Mouse (Mus musculus) spleen, postnatal 36 days (tissue): ENCODE data around the gene Gins3.
"Not testable (repeated sequence)": the region's sequence is repeated elsewhere in the genome, so short reads cannot be mapped to it uniquely, and the experiment has no call there.

Experiments
- DNase-seq, 2 experiments: peaks; one replicate each; pipeline ENCODE4 v3.0.0; 2022; ENCODE audit warnings: low spot score in 2 of 2, mixed read lengths in 1 of 2

The Gins3 gene

GRCm38 (mm10) chr8:95633262-95634062 lies at the start of gene Gins3:
Gene Gins3 (plus strand): TSS chr8:95633453.
- DNase-seq, result peak; percentile 89 to 93

DNA sequence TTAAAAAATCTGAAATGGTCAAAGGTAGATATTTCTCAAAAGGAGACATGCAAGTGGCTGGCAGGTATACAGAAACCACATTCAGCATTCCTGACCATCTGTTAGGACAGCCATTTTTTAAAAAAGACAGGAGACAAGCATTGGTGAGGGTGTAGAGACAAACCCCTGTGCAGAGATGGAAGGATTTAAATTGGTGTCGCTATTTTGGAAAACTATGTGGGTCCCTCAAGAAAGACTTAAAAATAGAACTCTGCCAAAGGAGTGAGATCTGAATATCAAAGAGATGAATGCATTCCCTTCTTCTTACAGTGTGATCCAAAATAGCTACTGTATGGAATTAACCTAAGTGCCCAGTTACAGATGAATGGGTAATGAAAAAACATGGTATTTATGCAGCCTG lies 45.9 kb upstream of the Gins3 start:
- no peak for DNase-seq

DNA sequence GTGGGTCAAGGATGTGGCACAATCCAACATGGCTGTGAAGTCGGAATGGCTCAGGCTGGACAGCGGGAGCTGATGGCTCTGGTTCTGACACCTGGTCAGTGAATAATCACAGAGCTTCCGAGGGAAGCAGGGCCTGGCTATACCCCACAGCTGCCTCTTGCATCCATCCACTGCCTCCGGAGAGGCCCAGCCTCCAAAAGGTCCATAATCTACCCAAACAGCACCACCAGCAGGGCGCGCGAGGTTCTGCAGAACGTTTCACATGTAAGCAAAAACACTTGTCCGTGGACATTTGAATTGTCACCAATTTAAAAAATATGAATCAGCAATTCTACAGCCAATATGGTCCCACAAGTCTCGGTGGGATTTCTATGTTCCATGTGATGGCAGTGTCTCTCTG lies 44.0 kb upstream of the Gins3 start:
- no peak for DNase-seq

- no peak for DNase-seq
These were observed 42.7 kb upstream of the Gins3 start for GRCm38 (mm10) chr8:95590539-95590938.

GRCm38 (mm10) chr8:95592131-95592780 lies 41.0 kb upstream of the Gins3 start:
- peak; percentile 30 to 67 for DNase-seq

- DNase-seq, result peak in 1 of 2 experiments; percentile 8
These were observed 39.5 kb upstream of the Gins3 start for GRCm38 (mm10) chr8:95593439-95594393.

DNA sequence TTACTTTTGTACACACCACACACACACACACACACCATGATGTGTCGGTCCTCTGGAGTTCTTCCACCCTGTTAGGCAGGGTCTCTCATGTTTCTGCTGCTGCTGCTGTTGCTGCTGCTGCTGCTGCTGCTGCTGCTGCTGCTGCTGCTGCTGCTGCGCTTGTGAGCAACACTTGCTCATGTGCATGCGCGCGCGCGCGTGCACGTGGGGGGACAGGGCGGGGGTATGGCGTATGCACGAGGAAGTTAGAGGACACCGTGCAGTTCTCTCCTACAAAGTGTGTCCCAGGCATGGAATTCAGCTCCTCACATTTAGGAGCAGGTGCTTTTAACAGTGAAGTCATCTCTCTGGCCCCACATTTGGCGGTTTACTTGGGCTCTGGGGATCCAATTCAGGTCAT lies 38.1 kb upstream of the Gins3 start:
- DNase-seq, result no peak

DNA sequence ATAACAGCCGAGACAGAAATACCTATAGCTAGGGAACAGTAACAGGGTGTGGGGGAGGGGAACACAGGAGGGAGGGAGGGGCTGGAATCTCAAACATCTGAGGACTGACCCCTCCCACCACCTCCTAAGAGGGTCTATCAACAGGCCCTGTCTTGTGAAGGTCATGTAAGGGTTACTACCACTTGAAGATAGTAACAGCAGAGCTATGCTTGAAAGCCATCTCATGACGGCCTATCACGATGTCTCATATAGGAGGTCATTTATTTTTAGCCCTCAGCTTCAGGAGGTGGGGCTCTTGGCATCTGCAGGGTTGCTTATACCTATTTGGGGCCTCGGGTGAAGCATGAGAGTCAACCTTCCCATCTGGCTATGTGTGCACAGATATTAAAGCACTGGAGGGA lies 36.4 kb upstream of the Gins3 start:
- no peak for DNase-seq

DNA sequence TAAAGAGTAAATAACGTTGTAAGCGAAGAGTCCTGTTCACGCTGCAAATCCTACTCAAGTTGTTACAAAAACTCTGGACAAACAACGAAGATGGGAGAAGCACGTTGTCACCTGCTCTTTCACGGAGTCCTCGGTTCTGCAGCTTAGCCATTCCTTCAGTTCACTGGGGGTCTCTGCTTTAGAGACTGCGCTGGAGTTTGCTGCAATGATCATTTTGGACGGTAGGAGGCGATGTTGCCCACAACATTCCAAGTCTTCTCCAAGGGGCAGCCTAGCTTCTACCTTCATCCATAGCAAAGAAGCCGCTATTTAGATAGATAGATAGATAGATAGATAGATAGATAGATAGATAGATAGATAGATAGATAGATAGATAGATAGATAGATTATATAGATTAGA lies 33.4 kb upstream of the Gins3 start:
- no peak for DNase-seq

DNA sequence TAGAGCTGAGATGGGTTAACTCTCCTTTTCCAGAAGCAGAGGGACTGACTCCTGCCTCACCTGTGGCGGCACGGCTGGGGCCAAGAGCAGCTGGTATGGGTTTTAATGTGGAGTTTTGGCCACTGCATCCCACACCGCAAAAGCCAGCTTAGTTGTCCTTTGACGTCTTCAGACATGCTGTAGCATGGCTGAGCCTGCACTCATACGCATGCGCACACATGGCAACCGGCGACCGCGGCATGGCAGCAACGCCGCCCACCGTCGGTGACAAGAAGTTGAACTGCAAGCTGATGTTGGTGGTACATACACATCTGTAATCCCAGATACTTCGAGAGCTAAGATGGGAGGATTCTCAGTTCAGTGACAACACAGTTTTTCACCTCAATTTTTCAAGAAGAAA lies 31.9 kb upstream of the Gins3 start:
- DNase-seq, result no peak

GRCm38 (mm10) chr8:95602168-95602567 lies 31.1 kb upstream of the Gins3 start:
- DNase-seq, result no peak

DNA sequence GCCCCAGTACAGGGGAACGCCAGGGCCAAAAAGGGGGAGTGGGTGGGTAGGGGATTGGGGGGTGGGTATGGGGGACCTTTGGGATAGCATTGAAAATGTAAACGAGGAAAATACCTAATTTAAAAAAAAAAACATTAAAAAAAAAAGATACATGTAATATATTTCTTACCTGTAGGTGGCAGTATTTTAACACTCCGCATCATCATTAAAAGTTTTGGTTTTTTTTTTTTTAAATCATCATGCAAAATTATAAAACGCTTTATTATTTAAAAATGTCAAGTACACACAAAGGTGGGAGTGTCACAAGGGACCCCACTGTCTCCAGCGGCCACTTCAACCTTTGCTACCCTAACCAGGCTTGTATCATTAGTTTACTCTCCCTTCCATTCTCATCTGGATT lies 26.7 kb upstream of the Gins3 start:
- not testable (repeated sequence) for DNase-seq

GRCm38 (mm10) chr8:95607210-95607609 lies 26.0 kb upstream of the Gins3 start:
- no peak for DNase-seq

- DNase-seq, result no peak
These were observed 23.8 kb upstream of the Gins3 start for GRCm38 (mm10) chr8:95609406-95609805.

GRCm38 (mm10) chr8:95610749-95611148 lies 22.5 kb upstream of the Gins3 start:
- DNase-seq, result peak; percentile 8 to 50

- no peak for DNase-seq
These were observed 21.5 kb upstream of the Gins3 start for GRCm38 (mm10) chr8:95611769-95612168.

GRCm38 (mm10) chr8:95616383-95616782 lies 16.9 kb upstream of the Gins3 start:
- no peak for DNase-seq

- DNase-seq, result no peak
These were observed 13.2 kb upstream of the Gins3 start for GRCm38 (mm10) chr8:95620046-95620445.

DNA sequence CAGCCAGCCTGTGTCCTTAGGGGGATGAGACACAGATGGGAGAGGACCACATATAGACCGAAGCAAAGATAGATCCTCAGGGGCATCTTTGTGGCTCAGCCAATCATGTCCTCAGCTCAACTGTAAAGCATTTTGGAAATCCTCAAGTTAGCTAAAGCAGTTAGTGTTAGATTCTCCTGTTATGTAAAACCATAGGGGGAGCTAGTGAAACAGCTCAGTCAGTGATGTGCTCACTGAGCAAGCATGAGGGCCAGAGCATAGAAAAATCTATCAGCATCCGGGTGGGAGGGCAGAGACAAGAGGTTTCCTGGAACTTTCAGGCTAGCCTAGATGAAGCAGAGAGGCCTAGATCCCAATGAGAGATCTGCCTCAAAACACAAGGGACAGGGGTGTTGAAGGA lies 8.4 kb upstream of the Gins3 start:
- no peak for DNase-seq

DNA sequence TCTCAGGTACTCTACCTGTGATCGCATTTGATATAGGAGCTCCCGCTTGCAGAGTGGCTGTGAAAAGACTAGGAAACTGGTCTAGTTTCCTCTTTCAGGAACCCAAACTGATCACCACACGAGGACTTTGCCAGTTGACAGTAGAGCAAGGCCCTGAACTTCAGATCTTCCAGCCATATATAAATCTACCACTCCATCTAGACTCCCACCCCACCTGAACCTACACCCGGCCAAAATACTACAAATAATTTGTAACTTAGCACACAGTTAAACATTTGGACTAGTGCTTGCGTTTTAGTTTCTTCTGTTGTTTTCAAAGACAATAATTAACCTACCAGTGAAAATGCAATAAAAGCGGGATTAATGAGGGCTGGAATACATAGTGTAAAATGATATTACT lies 413 bp upstream of the Gins3 start:
- no peak for DNase-seq

GRCm38 (mm10) chr8:95634063-95634340 lies 749 bp downstream of the Gins3 start:
- DNase-seq, result no peak

DNA sequence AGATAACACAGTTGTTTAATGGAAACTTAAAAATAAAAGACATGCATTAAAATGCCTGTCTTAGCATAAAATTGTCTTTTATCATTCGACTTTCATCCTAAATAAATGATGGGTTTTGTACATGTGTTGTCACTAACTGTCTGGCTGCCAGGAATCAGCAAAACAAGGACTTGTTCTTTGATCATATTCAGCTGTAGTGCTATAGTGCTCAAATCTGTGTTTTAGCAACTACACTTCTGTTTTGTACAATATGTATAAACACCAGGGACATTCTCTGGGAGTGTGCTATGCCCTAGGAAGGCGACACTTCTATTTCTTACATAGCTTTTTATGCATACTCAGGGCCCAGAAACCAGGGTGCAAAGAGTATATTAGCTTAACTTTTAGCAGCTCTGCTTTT lies 11.7 kb downstream of the Gins3 start:
- DNase-seq, result no peak
